Mouse (Mus musculus): Measurements from ENCODE around the gene Gm13695. TPM values are rescaled to one million over a fixed set of nuclear protein-coding genes. Genes with fewer than 3 reads are reported as not detected.

Gene Gm13695
- polyA plus RNA-seq (2014; fragmentation: Illumina TruSeq; extraction: RNeasy Lipid Tissue Mini Kit (QIAGEN cat#74804); ENCODE audit: low read depth, low replicate concordance), result not detected

DNA sequence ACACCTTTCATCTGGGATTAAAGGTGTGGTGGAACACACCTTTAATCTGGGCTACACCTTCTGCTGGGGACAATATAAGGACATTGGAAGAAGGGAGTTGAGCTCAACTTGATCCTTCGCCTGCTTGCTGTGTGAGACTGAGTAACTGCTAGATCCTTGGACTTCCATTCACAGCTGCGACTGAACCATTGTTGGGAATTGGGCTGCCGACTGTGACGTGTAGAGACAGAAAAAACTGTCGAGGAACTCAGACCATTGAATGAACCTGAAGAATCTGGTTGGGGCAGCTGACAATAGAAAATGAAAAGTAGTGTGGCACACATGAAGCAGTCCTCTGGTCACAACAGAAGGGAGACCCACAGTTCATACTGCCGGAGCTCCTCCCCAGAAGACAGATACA lies at the start of gene Gm13695:
Gene Gm13695, plus strand, starts transcription at position 301 of the 400 bp plus-strand sequence.

DNA sequence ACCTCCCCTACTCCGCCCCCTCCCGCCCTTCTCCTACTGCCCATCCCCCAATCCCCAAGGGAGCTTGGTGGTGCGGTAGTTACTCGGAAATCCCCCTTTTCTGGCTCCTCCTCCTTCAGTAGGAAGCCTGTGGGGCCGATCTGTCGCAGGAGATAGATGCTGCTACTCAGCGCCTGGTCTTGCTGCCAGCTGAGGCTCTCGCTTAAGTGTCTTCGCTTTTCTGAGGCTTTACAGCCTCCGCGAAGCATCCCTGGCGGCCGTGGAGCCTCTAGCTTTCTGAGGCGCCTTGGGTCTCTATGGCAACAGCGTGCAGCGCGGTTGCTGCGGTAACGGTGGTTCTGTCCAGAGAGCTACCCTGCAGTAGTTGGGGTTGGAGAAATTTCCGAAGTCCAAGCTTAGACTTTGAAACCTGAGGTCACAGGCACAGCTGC lies 26.2 kb upstream of the Gm13695 start, which contains the start of gene Zswim2:
Gene Zswim2, minus strand, starts transcription at position 298 of the 431 bp plus-strand sequence.

GRCm38 (mm10) chr2:83955393-83955792 lies 11.7 kb upstream of the Gm13695 start, which contains the start of gene Gm13698:
Gene Gm13698 (plus strand): TSS chr2:83955693.

DNA sequence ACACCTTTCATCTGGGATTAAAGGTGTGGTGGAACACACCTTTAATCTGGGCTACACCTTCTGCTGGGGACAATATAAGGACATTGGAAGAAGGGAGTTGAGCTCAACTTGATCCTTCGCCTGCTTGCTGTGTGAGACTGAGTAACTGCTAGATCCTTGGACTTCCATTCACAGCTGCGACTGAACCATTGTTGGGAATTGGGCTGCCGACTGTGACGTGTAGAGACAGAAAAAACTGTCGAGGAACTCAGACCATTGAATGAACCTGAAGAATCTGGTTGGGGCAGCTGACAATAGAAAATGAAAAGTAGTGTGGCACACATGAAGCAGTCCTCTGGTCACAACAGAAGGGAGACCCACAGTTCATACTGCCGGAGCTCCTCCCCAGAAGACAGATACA lies 5.9 kb upstream of the Gm13695 start, which contains the start of gene Gm13693:
Gene Gm13693, plus strand, starts transcription at position 301 of the 400 bp plus-strand sequence.

DNA sequence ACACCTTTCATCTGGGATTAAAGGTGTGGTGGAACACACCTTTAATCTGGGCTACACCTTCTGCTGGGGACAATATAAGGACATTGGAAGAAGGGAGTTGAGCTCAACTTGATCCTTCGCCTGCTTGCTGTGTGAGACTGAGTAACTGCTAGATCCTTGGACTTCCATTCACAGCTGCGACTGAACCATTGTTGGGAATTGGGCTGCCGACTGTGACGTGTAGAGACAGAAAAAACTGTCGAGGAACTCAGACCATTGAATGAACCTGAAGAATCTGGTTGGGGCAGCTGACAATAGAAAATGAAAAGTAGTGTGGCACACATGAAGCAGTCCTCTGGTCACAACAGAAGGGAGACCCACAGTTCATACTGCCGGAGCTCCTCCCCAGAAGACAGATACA lies 5.7 kb downstream of the Gm13695 start, which contains the start of gene Gm13696:
Gene Gm13696, plus strand, starts transcription at position 301 of the 400 bp plus-strand sequence.

GRCm38 (mm10) chr2:83978633-83979032 lies 11.5 kb downstream of the Gm13695 start, which contains the start of gene Gm13694:
Gene Gm13694 (plus strand): TSS chr2:83978933.

DNA sequence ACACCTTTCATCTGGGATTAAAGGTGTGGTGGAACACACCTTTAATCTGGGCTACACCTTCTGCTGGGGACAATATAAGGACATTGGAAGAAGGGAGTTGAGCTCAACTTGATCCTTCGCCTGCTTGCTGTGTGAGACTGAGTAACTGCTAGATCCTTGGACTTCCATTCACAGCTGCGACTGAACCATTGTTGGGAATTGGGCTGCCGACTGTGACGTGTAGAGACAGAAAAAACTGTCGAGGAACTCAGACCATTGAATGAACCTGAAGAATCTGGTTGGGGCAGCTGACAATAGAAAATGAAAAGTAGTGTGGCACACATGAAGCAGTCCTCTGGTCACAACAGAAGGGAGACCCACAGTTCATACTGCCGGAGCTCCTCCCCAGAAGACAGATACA lies 17.3 kb downstream of the Gm13695 start, which contains the start of gene Gm13697:
Gene Gm13697, plus strand, starts transcription at position 301 of the 400 bp plus-strand sequence.

GRCm38 (mm10) chr2:83990253-83990652 lies 23.1 kb downstream of the Gm13695 start, which contains the start of gene Gm13691:
Gene Gm13691 (plus strand): TSS chr2:83990553.

Other genes starting within 250 kb of the Gm13695 start
- gene Itgav, start 242.9 kb upstream of the Gm13695 start, polyA plus RNA-seq (2014; fragmentation: Illumina TruSeq; extraction: RNeasy Lipid Tissue Mini Kit (QIAGEN cat#74804); ENCODE audit: low read depth, low replicate concordance), result 73.0 TPM
- gene Fam171b, start 154.7 kb upstream of the Gm13695 start, polyA plus RNA-seq (2014; fragmentation: Illumina TruSeq; extraction: RNeasy Lipid Tissue Mini Kit (QIAGEN cat#74804); ENCODE audit: low read depth, low replicate concordance), result 11.0 TPM
- gene Zswim2, start 26.1 kb upstream of the Gm13695 start, polyA plus RNA-seq (2014; fragmentation: Illumina TruSeq; extraction: RNeasy Lipid Tissue Mini Kit (QIAGEN cat#74804); ENCODE audit: low read depth, low replicate concordance), result not detected
- not detected for gene Gm13698, start 11.6 kb upstream of the Gm13695 start, polyA plus RNA-seq (2014; fragmentation: Illumina TruSeq; extraction: RNeasy Lipid Tissue Mini Kit (QIAGEN cat#74804); ENCODE audit: low read depth, low replicate concordance)
- not detected for gene Gm13693, start 5.8 kb upstream of the Gm13695 start, polyA plus RNA-seq (2014; fragmentation: Illumina TruSeq; extraction: RNeasy Lipid Tissue Mini Kit (QIAGEN cat#74804); ENCODE audit: low read depth, low replicate concordance)
- gene Gm13696, start 5.8 kb downstream of the Gm13695 start, polyA plus RNA-seq (2014; fragmentation: Illumina TruSeq; extraction: RNeasy Lipid Tissue Mini Kit (QIAGEN cat#74804); ENCODE audit: low read depth, low replicate concordance), result not detected
- gene Gm13694, start 11.6 kb downstream of the Gm13695 start, polyA plus RNA-seq (2014; fragmentation: Illumina TruSeq; extraction: RNeasy Lipid Tissue Mini Kit (QIAGEN cat#74804); ENCODE audit: low read depth, low replicate concordance), result not detected
- gene Gm13697, start 17.4 kb downstream of the Gm13695 start, polyA plus RNA-seq (2014; fragmentation: Illumina TruSeq; extraction: RNeasy Lipid Tissue Mini Kit (QIAGEN cat#74804); ENCODE audit: low read depth, low replicate concordance), result not detected
- gene Gm13691, start 23.2 kb downstream of the Gm13695 start, polyA plus RNA-seq (2014; fragmentation: Illumina TruSeq; extraction: RNeasy Lipid Tissue Mini Kit (QIAGEN cat#74804); ENCODE audit: low read depth, low replicate concordance), result not detected